ENCODE assay signal across 10 mouse cellular contexts in the genomic region with DNA sequence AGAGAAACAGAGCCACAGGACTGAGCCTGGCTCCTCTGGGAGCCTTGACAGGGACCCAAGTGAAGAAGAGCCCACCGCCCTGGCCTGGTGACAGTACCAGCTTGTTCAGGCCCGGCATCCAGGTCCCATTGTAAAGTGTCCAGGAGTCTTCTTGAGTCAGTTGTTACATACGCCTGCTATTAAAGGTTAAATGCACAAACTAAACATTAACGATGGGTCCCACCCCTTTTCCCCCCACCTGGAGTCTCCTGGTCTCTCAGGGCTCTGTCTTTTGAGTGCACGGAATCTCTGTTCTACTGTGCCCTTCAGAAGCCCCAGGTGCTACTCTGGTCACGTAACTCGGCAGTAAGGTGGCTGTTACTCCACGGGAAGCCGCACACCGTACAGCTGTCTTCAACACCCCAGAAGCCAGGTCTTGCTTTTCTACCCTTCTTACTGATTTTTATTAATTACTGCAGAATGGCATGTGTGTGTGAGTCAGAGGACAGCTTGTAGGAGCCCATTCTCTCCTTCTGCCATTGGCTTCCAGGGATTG. TPM values are rescaled to one million over a fixed set of nuclear protein-coding genes. Genes with fewer than 3 reads are reported as not detected.
DNase-seq lines count a peak whose midpoint lies in the region; ATAC-seq and TF ChIP-seq lines count a peak whose summit lies in the region.
"Had no signal": no experiment of that assay in that cellular context is flagged by ENCODE, and none has a peak within 500 bp of the region (broad histone marks: within the 10 kb centered on the region; RNA-seq: fewer than 3 reads in every experiment).

No protein-coding gene starts in this region.

- TF ChIP-seq EP300 in liver, postnatal 0 days (IDR thresholded peaks at IDR 0.05; ENCODE audit: low read depth) = no peak

- TF ChIP-seq POLR2A in liver, adult 2 months (IDR thresholded peaks at IDR 0.05; ENCODE audit: extremely low read depth, insufficient read depth, low read length) = no peak

- H3K36me3 ChIP-seq in forebrain, embryonic 10.5 days (replicated peaks) = no peaks in the 10 kb centered on the region
- no peaks in the 10 kb centered on the region for H3K36me3 ChIP-seq in forebrain, postnatal 0 days (ENCODE audit: insufficient read depth)
- H3K36me3 ChIP-seq in liver, adult 2 months (ENCODE audit: control insufficient read depth, insufficient read depth, low read length) = no peaks in the 10 kb centered on the region
- H3K36me3 ChIP-seq in intestine, embryonic 16.5 days (ENCODE audit: control insufficient read depth, insufficient read depth, low read length) = no peaks in the 10 kb centered on the region
- no peaks in the 10 kb centered on the region for H3K36me3 ChIP-seq in liver, postnatal 0 days (replicated peaks; ENCODE audit: insufficient read depth, low read length)
- H3K36me3 ChIP-seq: hindbrain, embryonic 10.5 days; limb, embryonic 15.5 days had no signal

- TF ChIP-seq CTCF in forebrain, postnatal 0 days (IDR thresholded peaks at IDR 0.05; ENCODE audit: low read depth) = no peak
- no peak for TF ChIP-seq CTCF in liver, adult 2 months (IDR thresholded peaks at IDR 0.05; ENCODE audit: low read depth, low read length)
- no peak for TF ChIP-seq CTCF in liver, postnatal 0 days (IDR thresholded peaks at IDR 0.05; ENCODE audit: low read depth)

- H3K4me1 ChIP-seq in forebrain, embryonic 10.5 days = peaks cover 38% of the 10 kb centered on the region
- H3K4me1 ChIP-seq in forebrain, postnatal 0 days (ENCODE audit: insufficient read depth) = no peaks in the 10 kb centered on the region
- H3K4me1 ChIP-seq in liver, adult 2 months (ENCODE audit: control insufficient read depth, insufficient read depth, low read length) = peaks cover 51% of the 10 kb centered on the region
- peaks cover 24% of the 10 kb centered on the region for H3K4me1 ChIP-seq in intestine, embryonic 16.5 days (ENCODE audit: control insufficient read depth, insufficient read depth, low read length)
- peaks cover 89% of the 10 kb centered on the region for H3K4me1 ChIP-seq in liver, postnatal 0 days (ENCODE audit: insufficient read depth)

- no peak overlapping the region for H3K4me3 ChIP-seq in forebrain, embryonic 10.5 days
- no peak overlapping the region for H3K4me3 ChIP-seq in forebrain, postnatal 0 days (ENCODE audit: low read depth, low read length)
- no peak overlapping the region for H3K4me3 ChIP-seq in liver, adult 2 months (ENCODE audit: insufficient read depth, low read depth, low read length)
- no peak overlapping the region for H3K4me3 ChIP-seq in intestine, embryonic 16.5 days (ENCODE audit: low read length)
- peak overlapping the region; percentile 39 for H3K4me3 ChIP-seq in liver, postnatal 0 days (ENCODE audit: low read depth, low read length)
- H3K4me3 ChIP-seq: hindbrain, embryonic 10.5 days; limb, embryonic 15.5 days had no signal

- H3K27ac ChIP-seq in forebrain, embryonic 10.5 days = peak overlapping the region; percentile 53
- H3K27ac ChIP-seq in forebrain, postnatal 0 days (ENCODE audit: low read depth, low read length) = no peak overlapping the region
- H3K27ac ChIP-seq in liver, adult 2 months (replicated peaks; ENCODE audit: insufficient read depth, low read depth, low read length) = peak overlapping the region; percentile 47
- H3K27ac ChIP-seq in intestine, embryonic 16.5 days (ENCODE audit: low read length) = peak overlapping the region; percentile 68
- peak overlapping the region; percentile 97 for H3K27ac ChIP-seq in liver, postnatal 0 days (ENCODE audit: low read depth)

- no peaks in the 10 kb centered on the region for H3K79me2 ChIP-seq in liver, adult 2 months (ENCODE audit: control insufficient read depth, insufficient read depth, low read length)

- H3K4me2 ChIP-seq in forebrain, postnatal 0 days (ENCODE audit: low read depth) = no peak overlapping the region
- no peak overlapping the region for H3K4me2 ChIP-seq in intestine, embryonic 16.5 days (ENCODE audit: low read depth, low read length)
- peak overlapping the region; percentile 70 for H3K4me2 ChIP-seq in liver, postnatal 0 days (ENCODE audit: low read depth, low read length)
- H3K4me2 ChIP-seq: limb, embryonic 15.5 days had no signal

- WGBS in forebrain, embryonic 10.5 days = 87% methylated on average over 10 of the region's 10 CpGs
- 83% methylated on average over 10 of the region's 10 CpGs for WGBS in forebrain, postnatal 0 days
- WGBS in liver, adult 2 months = 53% methylated on average over 10 of the region's 10 CpGs
- 66% methylated on average over 10 of the region's 10 CpGs for WGBS in intestine, embryonic 16.5 days
- WGBS in liver, postnatal 0 days (ENCODE audit: insufficient replicate concordance) = 31% methylated on average over 10 of the region's 10 CpGs

- ATAC-seq in forebrain, postnatal 0 days = no peak
- ATAC-seq in intestine, embryonic 16.5 days = peak; percentile 11; the same call in 1 of the 2 replicates
- ATAC-seq in liver, postnatal 0 days = peak; percentile 35

- H3K27me3 ChIP-seq in forebrain, embryonic 10.5 days (ENCODE audit: poor library complexity, severe bottlenecking) = no peaks in the 10 kb centered on the region
- H3K27me3 ChIP-seq in forebrain, postnatal 0 days (ENCODE audit: insufficient read depth, low read length) = no peaks in the 10 kb centered on the region
- no peaks in the 10 kb centered on the region for H3K27me3 ChIP-seq in liver, adult 2 months (ENCODE audit: control insufficient read depth, insufficient read depth, low read length)
- no peaks in the 10 kb centered on the region for H3K27me3 ChIP-seq in intestine, embryonic 16.5 days (replicated peaks; ENCODE audit: control insufficient read depth, insufficient read depth, low read length)
- no peaks in the 10 kb centered on the region for H3K27me3 ChIP-seq in liver, postnatal 0 days (ENCODE audit: insufficient read depth, low read length)
- H3K27me3 ChIP-seq: limb, embryonic 15.5 days had no signal

- no peaks in the 10 kb centered on the region for H3K9me3 ChIP-seq in forebrain, embryonic 10.5 days
- no peaks in the 10 kb centered on the region for H3K9me3 ChIP-seq in forebrain, postnatal 0 days (ENCODE audit: low read length)
- no peaks in the 10 kb centered on the region for H3K9me3 ChIP-seq in intestine, embryonic 16.5 days (ENCODE audit: control insufficient read depth, low read length)
- no peaks in the 10 kb centered on the region for H3K9me3 ChIP-seq in liver, postnatal 0 days (ENCODE audit: low read length)
- H3K9me3 ChIP-seq: hindbrain, embryonic 10.5 days; limb, embryonic 15.5 days had no signal

- no peak overlapping the region for H3K9ac ChIP-seq in forebrain, postnatal 0 days
- H3K9ac ChIP-seq in liver, adult 2 months (ENCODE audit: low read depth, low read length) = peak overlapping the region; percentile 12; the same call in 1 of the 2 replicates
- H3K9ac ChIP-seq in intestine, embryonic 16.5 days (ENCODE audit: low read depth, low read length) = 0 out of 2 replicates have a peak overlapping the region, but pooled peaks have one; percentile 11
- peak overlapping the region; percentile 70 for H3K9ac ChIP-seq in liver, postnatal 0 days (replicated peaks)
- H3K9ac ChIP-seq: limb, embryonic 15.5 days had no signal

- no peak for DNase-seq in forebrain, embryonic 10.5 days (ENCODE audit: extremely low spot score, low spot score)
- DNase-seq in forebrain, postnatal 0 days = no peak
- no peak for DNase-seq in liver, adult 2 months (ENCODE audit: extremely low read depth, low read depth, low spot score)
- no peak for DNase-seq in liver
- DNase-seq in liver, postnatal 0 days = no peak
- no peak for DNase-seq in cerebellum, adult 11 months
- DNase-seq in spleen, postnatal 14 days (ENCODE audit: low spot score in 2 of 2) = no peak

RNA-seq across cellular contexts. Expression of gene Osgin1, which starts 9.7 kb away (rescaled TPM):
- 0.48 and 0.73 TPM in 2 replicates for polyA plus RNA-seq in forebrain, embryonic 10.5 days (2016; fragmentation: Nextera tagmentation; extraction: Ambion mirVana)
- total RNA-seq in forebrain, postnatal 0 days (2014; rRNA removed) = not detected in 2 replicates
- polyA plus RNA-seq in forebrain, postnatal 0 days (2015; fragmentation: Nextera tagmentation; extraction: Ambion mirVana) = 0.12 and 0.19 TPM in 2 replicates
- total RNA-seq in liver, adult 2 months (2014; rRNA removed) = 9.6 and 33.0 TPM in 2 replicates
- polyA plus RNA-seq in liver, adult 2 months (2012; rRNA removed) = 211 and 649 TPM in 2 replicates
- 8.0 and 9.2 TPM in 2 replicates for polyA plus RNA-seq in intestine, embryonic 16.5 days (2015; fragmentation: Nextera tagmentation; extraction: Ambion mirVana)
- 138 and 168 TPM in 2 replicates for polyA plus RNA-seq in liver, postnatal 0 days (2015; fragmentation: Nextera tagmentation; extraction: Ambion mirVana)

RNA-seq across cellular contexts. Expression of gene Necab2, which starts 22.3 kb away (rescaled TPM):
- polyA plus RNA-seq in forebrain, embryonic 10.5 days (2016; fragmentation: Nextera tagmentation; extraction: Ambion mirVana) = 15.5 and 19.1 TPM in 2 replicates
- total RNA-seq in forebrain, postnatal 0 days (2014; rRNA removed) = 41.1 and 58.5 TPM in 2 replicates
- 35.0 and 56.1 TPM in 2 replicates for polyA plus RNA-seq in forebrain, postnatal 0 days (2015; fragmentation: Nextera tagmentation; extraction: Ambion mirVana)
- 0.07 TPM in 1 of 2 replicates, not detected in the other for total RNA-seq in liver, adult 2 months (2014; rRNA removed)
- 0.11 TPM in 1 of 2 replicates, not detected in the other for polyA plus RNA-seq in liver, adult 2 months (2012; rRNA removed)
- 1.3 and 1.6 TPM in 2 replicates for polyA plus RNA-seq in intestine, embryonic 16.5 days (2015; fragmentation: Nextera tagmentation; extraction: Ambion mirVana)
- polyA plus RNA-seq in liver, postnatal 0 days (2015; fragmentation: Nextera tagmentation; extraction: Ambion mirVana) = 0.14 TPM in 1 of 2 replicates, not detected in the other

RNA-seq across cellular contexts. Expression of gene Mlycd, which starts 29.6 kb away (rescaled TPM):
- polyA plus RNA-seq in forebrain, embryonic 10.5 days (2016; fragmentation: Nextera tagmentation; extraction: Ambion mirVana) = 9.2 and 10.2 TPM in 2 replicates
- 27.6 and 27.9 TPM in 2 replicates for total RNA-seq in forebrain, postnatal 0 days (2014; rRNA removed)
- 20.3 and 21.3 TPM in 2 replicates for polyA plus RNA-seq in forebrain, postnatal 0 days (2015; fragmentation: Nextera tagmentation; extraction: Ambion mirVana)
- 57.3 and 68.1 TPM in 2 replicates for total RNA-seq in liver, adult 2 months (2014; rRNA removed)
- 112 and 115 TPM in 2 replicates for polyA plus RNA-seq in liver, adult 2 months (2012; rRNA removed)
- 20.6 and 22.7 TPM in 2 replicates for polyA plus RNA-seq in intestine, embryonic 16.5 days (2015; fragmentation: Nextera tagmentation; extraction: Ambion mirVana)
- polyA plus RNA-seq in liver, postnatal 0 days (2015; fragmentation: Nextera tagmentation; extraction: Ambion mirVana) = 37.0 and 44.4 TPM in 2 replicates

Comparison
In these comparisons a context has a peak if more than half of its experiments do, and no peak if none do; other contexts are left out.
1. RNA of gene Osgin1, which starts 9.7 kb away (polyA plus RNA-seq): 211 to 649 TPM in liver, adult 2 months and 138 to 168 TPM in liver, postnatal 0 days; 8.0 to 9.2 TPM in intestine, embryonic 16.5 days, 0.48 to 0.73 TPM in forebrain, embryonic 10.5 days and 0.12 to 0.19 TPM in forebrain, postnatal 0 days; every median in the first group is over 10 times any median in the second.